Mouse (Mus musculus): ENCODE measurements around the gene Trp53.

Trp53 gene

GRCm38 (mm10) chr11:69560896-69561854 is 19.0 kb upstream of the Trp53 start:
- DNase-seq (ENCODE audit: low spot score) = no peak

DNA sequence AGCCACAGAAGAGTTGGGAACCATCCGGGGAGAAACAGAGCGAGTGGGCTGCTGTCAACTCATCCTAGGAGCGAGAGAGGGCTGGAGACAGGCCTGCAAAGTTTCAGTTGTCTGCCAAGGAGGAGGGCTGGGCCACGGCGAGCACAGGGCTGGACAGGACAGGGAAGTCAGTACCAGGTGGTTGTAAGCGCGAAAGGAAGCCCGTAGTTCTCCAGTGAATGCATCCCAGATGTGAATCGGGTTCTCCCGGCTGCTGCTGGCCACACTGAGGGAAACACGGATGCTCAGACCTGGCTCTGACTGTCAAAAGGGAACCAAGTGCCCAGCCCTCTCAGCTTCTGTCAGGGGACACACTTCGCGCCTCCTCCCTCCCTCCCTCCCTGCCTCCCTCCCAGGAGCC is 16.8 kb upstream of the Trp53 start:
- no peak for DNase-seq (ENCODE audit: low spot score)

DNA sequence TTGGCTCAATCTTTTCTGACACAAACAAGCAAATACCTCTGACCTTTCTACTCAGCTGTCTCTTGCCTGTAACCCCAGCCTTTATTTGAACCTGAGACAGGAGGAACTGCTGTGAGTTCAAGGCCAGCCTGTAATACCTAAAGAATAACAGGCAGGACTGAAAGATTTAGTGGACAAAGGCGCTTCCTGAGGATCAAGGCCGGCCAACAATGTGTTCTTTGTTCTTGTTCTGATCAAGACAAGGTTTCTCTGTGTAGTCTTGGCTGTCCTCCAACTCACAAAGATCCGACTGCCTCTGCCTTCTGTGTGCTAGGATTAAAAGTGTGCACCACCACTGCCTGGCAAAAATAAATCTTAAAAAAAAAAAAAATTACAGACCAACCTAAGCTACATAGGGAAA is 15.8 kb upstream of the Trp53 start:
- no peak for DNase-seq (ENCODE audit: low spot score)

GRCm38 (mm10) chr11:69565131-69565530 is 15.0 kb upstream of the Trp53 start:
- DNase-seq (ENCODE audit: low spot score) = no peak

- DNase-seq (ENCODE audit: low spot score) = peak; percentile 56
These were observed 4.9 kb upstream of the Trp53 start for GRCm38 (mm10) chr11:69575220-69575619.

DNA sequence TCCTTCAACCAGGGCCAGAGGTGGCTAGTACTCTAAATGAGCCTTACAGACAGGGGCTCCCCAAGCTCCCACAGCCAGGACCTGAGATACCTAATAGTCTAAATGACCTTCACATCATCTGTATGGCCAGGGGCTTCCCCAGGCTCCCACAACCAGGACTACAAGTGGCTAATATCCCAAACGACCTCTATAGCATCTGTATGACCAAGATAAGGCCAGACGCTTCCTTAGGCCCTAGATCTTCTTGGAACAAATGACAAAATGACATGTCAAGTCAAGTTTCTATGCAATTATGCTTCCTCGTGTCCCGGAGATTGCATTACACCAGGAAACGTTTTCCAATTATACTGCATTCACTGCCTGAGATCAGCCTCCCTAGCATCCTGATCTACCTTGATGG is 3.9 kb upstream of the Trp53 start:
- peak; percentile 60 for DNase-seq (ENCODE audit: low spot score)

DNA sequence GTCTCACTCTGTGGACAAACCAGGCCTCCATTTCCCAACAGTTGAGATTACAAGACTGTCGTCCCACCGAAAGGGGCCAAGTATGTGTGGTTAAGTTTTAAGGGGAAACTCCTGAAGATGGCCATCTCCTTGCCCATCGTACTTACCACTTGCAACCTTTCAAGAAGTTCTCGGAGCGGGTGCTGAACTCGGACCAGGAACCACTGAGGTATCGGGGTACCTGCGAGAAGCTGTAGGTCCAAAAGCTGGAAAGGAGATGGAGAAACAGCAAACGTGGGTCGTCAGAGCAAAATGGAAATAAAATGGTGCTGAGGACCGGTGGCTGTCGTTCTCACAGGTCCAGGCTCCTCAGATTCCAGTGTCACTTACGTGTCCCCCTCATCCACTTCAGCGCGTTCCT is 1.9 kb upstream of the Trp53 start:
- no peak for DNase-seq (ENCODE audit: low spot score)

DNA sequence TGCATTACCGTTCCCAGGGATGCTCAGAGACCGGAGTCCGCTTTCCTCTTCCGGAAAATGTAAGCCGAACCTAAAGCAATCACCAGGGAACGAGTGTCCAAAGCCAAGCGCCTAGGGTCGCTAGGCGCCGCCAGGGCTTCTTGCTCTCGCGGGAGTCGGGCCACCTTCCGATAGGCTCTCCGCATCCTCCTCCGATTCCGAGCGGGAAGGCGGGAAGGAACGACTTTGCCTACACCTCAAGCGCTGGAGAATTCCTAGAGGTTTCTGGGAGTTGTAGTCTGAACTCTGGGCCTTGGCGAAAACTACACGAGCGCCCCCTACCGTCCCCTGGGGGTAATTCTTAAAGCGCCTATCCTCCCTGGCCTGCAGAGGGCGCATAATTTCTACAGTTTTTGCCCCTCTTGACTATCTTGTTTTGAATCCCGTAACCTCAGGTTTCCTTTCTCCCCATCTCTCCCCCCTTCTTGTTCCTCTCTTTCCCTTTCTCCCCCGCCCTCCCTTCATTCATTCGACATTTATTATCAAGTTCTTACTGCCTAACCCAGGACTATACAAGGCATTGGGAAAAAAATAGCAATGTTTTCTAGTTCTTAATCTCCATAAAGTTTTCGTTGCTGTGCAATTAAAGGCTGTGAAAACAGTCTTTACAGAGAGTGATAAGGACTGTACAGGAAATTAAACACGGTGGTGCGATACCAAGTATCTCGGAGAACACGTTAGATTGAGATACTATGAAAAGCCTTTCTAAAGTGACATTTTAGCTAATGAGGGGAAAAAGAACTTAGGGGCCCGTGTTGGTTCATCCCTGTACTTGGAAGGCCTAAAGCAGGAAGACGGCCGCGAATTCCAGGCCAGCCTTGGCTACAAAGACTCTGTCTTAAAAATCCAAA is 786 bp upstream of the Trp53 start:
- DNase-seq (ENCODE audit: low spot score) = peak; percentile 100

DNA sequence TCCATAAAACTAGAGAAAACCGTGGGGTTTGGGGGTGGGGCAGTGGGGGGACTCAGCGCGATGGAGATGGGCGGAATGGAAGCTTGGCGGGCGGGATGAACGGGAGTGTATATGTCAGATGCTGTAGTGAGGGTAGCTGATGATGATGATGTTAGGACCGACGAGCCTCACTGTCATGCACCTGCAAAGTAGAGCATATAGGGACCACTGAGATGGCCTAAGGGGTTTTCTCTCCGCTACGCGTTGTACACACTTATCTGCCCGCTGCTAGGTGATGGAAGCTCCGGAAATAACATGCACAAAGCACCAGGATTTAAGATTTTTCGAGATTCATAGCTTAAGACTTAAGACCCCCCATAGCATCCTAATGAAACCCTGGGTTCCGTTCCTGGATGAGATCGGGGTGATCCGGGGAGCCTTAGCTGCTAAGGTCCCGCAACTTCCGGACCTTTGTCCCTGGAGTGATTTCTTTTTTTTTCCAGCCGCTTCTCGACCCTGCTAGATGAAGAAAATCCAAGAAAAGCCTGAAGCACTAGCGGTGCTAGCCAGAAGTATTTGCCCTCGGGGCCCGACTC is 500 bp downstream of the Trp53 start:
- no peak for DNase-seq (ENCODE audit: low spot score)

DNA sequence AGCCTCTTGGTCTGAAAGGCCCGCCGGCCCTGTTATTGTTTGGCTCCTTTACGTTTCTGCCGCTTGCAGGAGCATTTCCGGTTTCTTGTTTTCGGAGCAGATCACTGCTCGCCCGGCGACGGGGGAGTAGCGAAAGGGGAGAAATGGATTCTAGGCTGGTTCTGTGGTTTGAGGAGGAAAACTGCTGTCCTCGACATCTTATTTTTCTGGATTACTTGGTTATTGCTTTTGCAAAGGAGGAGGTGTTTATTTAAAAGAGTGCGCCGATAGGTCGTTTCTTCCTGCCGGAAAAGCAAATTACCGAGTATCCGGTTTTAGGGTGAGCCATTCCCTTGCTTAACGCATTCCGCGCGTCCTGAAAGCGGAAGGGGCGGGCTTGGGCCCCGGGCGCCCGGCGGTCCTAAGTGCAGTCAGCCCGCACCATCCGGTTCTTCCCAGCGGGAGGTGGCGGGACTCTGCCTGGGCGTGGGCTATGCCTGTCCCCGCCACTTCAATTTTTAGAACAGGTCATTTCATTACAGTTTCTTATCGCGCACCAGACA is 1.1 kb downstream of the Trp53 start:
- peak; percentile 91 for DNase-seq (ENCODE audit: low spot score)

- no peak for DNase-seq (ENCODE audit: low spot score)
These were observed 1.7 kb downstream of the Trp53 start for GRCm38 (mm10) chr11:69581814-69582213.

DNA sequence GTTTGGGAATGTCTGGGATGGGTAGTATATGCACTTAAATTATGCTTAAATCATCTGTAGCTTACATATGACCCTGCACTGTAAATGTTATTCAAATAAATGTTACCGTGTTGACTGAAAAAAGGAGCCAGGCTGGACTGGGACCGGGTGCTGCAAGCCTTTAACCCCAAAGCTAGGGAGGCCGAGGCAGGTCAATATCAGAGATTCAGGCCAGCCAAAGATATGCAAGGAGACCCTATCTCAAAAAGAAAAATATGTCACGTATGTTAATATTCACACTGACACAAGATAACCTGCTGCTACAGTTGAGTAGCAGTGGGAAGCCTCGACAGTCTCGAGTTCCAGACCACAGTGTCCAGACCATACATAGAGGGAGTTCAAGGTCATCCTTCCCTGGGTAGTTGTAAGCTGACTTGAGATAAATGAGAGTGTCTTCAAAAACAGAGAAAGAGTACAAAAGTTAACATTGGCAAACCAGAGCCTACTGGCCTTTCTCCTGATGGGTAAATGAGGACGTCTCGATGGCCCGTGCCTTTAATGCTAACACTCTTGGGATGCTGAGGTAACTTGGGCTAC is 2.2 kb downstream of the Trp53 start:
- no peak for DNase-seq (ENCODE audit: low spot score)

GRCm38 (mm10) chr11:69584008-69584407 is 3.8 kb downstream of the Trp53 start:
- DNase-seq (ENCODE audit: low spot score) = no peak

DNA sequence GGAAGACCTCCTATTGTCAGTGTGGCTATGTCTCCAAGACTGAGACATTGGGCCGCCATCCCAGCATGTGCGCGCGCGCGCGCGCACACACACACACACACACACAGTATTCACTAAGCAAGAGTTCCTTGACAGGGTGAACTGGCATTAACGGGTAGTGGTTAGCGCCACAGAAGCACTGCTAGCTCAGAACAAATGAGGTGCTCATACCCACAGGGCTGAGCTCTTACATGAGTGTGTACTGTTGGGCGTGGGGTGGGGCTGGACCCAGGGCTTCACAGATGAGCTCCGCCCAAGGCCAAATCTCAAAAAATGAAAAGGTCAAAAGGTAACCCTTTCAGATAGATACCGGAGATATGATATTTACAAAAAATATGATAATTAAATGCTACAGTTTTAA is 4.8 kb downstream of the Trp53 start:
- DNase-seq (ENCODE audit: low spot score) = no peak

- DNase-seq (ENCODE audit: low spot score) = peak; percentile 82
These were observed 5.7 kb downstream of the Trp53 start for GRCm38 (mm10) chr11:69585718-69586325.

GRCm38 (mm10) chr11:69589207-69589834 is 9.2 kb downstream of the Trp53 start:
- DNase-seq (ENCODE audit: low spot score) = no peak

DNA sequence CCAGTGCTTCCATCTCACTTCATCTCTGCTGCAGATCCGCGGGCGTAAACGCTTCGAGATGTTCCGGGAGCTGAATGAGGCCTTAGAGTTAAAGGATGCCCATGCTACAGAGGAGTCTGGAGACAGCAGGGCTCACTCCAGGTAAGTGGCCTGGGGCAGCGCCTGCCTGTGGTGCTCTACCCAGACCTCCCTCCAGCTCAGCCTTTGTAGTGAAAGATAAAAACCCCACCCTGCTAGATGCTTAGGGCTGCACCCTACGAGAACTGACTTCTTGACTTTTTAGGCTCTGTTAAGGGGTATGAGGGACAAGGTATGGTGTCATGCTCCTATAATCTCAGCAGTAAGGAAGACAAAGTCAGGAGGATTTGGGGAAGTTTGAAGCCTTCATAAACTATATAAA is 10.5 kb downstream of the Trp53 start:
- DNase-seq (ENCODE audit: low spot score) = no peak

GRCm38 (mm10) chr11:69591424-69591823 is 11.3 kb downstream of the Trp53 start:
- DNase-seq (ENCODE audit: low spot score) = no peak

- DNase-seq (ENCODE audit: low spot score) = no peak
These were observed 11.9 kb downstream of the Trp53 start for GRCm38 (mm10) chr11:69591899-69592637.

DNA sequence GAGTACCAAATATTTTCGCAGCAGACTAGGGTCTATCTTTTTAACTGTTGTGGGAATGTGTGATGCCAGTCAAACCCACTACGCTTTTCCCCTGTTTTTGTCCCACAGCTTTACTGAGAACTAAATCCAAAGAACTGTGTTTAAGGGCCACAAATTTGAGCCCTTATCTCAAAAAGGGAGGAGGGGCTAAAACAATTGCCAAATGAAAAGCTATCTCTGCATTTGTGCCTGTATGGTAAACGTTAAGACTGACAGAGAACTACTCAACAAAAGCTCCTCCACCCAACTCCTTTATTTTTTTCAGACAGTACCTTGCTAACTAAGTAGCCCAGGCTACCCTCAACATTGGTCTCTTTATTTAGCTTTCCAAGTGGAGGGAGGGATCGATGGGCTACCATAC is 12.6 kb downstream of the Trp53 start:
- DNase-seq (ENCODE audit: low spot score) = no peak

Measured in c-Kit-positive CD71-positive TER-119-positive erythroid progenitor cells, embryonic 14.5 days (primary cell).